Mouse (Mus musculus) liver, embryonic 16.5 days (tissue): ENCODE data around the gene Dpm3. TPM values are rescaled to one million over a fixed set of nuclear protein-coding genes. Genes with fewer than 3 reads are reported as not detected.

Experiments
- microRNA counts: library from miRNA; unstranded; fragments of <30 nt; microRNA quantifications from one replicate; lab custom pipeline; 2016
- microRNA-seq: library from miRNA; unstranded; fragments of <30 nt; microRNA quantifications from one replicate; pipeline ENCODE4, GENCODE M21; 2016
- polyA plus RNA-seq: library from polyadenylated mRNA; unstranded; fragments of >200 nt; fragmentation: Nextera tagmentation; extraction: Ambion mirVana; gene quantifications from 2 replicates; pipeline ENCODE4 v1.2.1, GENCODE M21; 2015

Dpm3 gene
- polyA plus RNA-seq, 1 experiment from 2014 or later: 51.9 TPM

MicroRNAs within 50 kb of the gene (microRNA counts, 519-probe panel; counts per million panel counts)
- 1,181 counts per million, percentile 8 among the panel's probes with 10 or more counts for microRNA mmu-miR-92b (lab: Ali Mortazavi, UCI)

Small RNA genes lying within 50 kb of the gene (microRNA-seq; reads per million reads assigned to microRNA genes)
- gene Mir92b: 20.7 reads per million, percentile 37 among the genes with 10 or more reads in this experiment

Other genes starting within 250 kb of the Dpm3 start
- 2.6 and 3.3 TPM in 2 replicates for gene Rusc1, start 166.0 kb upstream of the Dpm3 start, polyA plus RNA-seq
- 0.11 TPM in 1 of 2 replicates, not detected in the other for gene Gm43738, start 158.3 kb upstream of the Dpm3 start, polyA plus RNA-seq
- gene Fdps, start 157.4 kb upstream of the Dpm3 start, polyA plus RNA-seq: 375 and 379 TPM in 2 replicates
- 102 and 104 TPM in 2 replicates for gene Pklr, start 123.2 kb upstream of the Dpm3 start, polyA plus RNA-seq
- 0.29 and 0.32 TPM in 2 replicates for gene Hcn3, start 99.2 kb upstream of the Dpm3 start, polyA plus RNA-seq
- 6.4 and 8.4 TPM in 2 replicates for gene Clk2, start 94.6 kb upstream of the Dpm3 start, polyA plus RNA-seq
- gene Scamp3, start 81.9 kb upstream of the Dpm3 start, polyA plus RNA-seq: 47.5 and 49.0 TPM in 2 replicates
- 2.0 and 2.4 TPM in 2 replicates for gene Fam189b, start 76.2 kb upstream of the Dpm3 start, polyA plus RNA-seq
- gene Gba, start 56.4 kb upstream of the Dpm3 start, polyA plus RNA-seq: 27.5 and 28.0 TPM in 2 replicates
- gene Thbs3, start 44.2 kb upstream of the Dpm3 start, polyA plus RNA-seq: 1.3 and 2.0 TPM in 2 replicates
- gene Mtx1, start 32.3 kb upstream of the Dpm3 start, polyA plus RNA-seq: 94.4 and 95.3 TPM in 2 replicates
- 0.11 and 1.0 TPM in 2 replicates for gene Muc1, start 30.3 kb upstream of the Dpm3 start, polyA plus RNA-seq
- 129 and 131 TPM in 2 replicates for gene Krtcap2, start 13.4 kb upstream of the Dpm3 start, polyA plus RNA-seq
- 0.14 and 0.28 TPM in 2 replicates for gene Trim46, start 13.0 kb upstream of the Dpm3 start, polyA plus RNA-seq
- 18.9 and 22.2 TPM in 2 replicates for gene Slc50a1, start 11.2 kb downstream of the Dpm3 start, polyA plus RNA-seq
- 8.1 and 12.7 TPM in 2 replicates for gene Efna1, start 21.8 kb downstream of the Dpm3 start, polyA plus RNA-seq
- gene Efna3, start 63.6 kb downstream of the Dpm3 start, polyA plus RNA-seq: 0.63 and 0.94 TPM in 2 replicates
- 0.51 and 0.60 TPM in 2 replicates for gene Efna4, start 78.7 kb downstream of the Dpm3 start, polyA plus RNA-seq
- 9.0 and 11.2 TPM in 2 replicates for gene Adam15, start 90.6 kb downstream of the Dpm3 start, polyA plus RNA-seq
- gene Dcst2, start 102.6 kb downstream of the Dpm3 start, polyA plus RNA-seq: 0.05 TPM in 1 of 2 replicates, not detected in the other
- gene Dcst1, start 105.9 kb downstream of the Dpm3 start, polyA plus RNA-seq: 0.12 TPM in 1 of 2 replicates, not detected in the other
- 2.4 and 2.7 TPM in 2 replicates for gene Zbtb7b, start 135.4 kb downstream of the Dpm3 start, polyA plus RNA-seq
- not detected in 2 replicates for gene Lenep, start 143.4 kb downstream of the Dpm3 start, polyA plus RNA-seq
- gene Flad1, start 152.5 kb downstream of the Dpm3 start, polyA plus RNA-seq: 14.9 and 15.1 TPM in 2 replicates
- 176 and 206 TPM in 2 replicates for gene Cks1b, start 159.0 kb downstream of the Dpm3 start, polyA plus RNA-seq
- 43.2 and 46.0 TPM in 2 replicates for gene Shc1, start 159.1 kb downstream of the Dpm3 start, polyA plus RNA-seq
- 6.6 and 8.7 TPM in 2 replicates for gene Pygo2, start 170.9 kb downstream of the Dpm3 start, polyA plus RNA-seq
- gene Pbxip1, start 177.3 kb downstream of the Dpm3 start, polyA plus RNA-seq: 7.2 and 8.6 TPM in 2 replicates
- gene Pmvk, start 195.2 kb downstream of the Dpm3 start, polyA plus RNA-seq: 34.8 and 36.9 TPM in 2 replicates